Mouse (Mus musculus): Measurements from ENCODE around the gene Vac14. TPM values are rescaled to one million over a fixed set of nuclear protein-coding genes. Genes with fewer than 3 reads are reported as not detected.

The Vac14 gene
- polyA plus RNA-seq, 2 experiments from 2014 or later, result 4.1 to 7.0 TPM

GRCm38 (mm10) chr8:110718969-110719670 is 100.7 kb downstream of the Vac14 start:
- no peak for ATAC-seq

DNA sequence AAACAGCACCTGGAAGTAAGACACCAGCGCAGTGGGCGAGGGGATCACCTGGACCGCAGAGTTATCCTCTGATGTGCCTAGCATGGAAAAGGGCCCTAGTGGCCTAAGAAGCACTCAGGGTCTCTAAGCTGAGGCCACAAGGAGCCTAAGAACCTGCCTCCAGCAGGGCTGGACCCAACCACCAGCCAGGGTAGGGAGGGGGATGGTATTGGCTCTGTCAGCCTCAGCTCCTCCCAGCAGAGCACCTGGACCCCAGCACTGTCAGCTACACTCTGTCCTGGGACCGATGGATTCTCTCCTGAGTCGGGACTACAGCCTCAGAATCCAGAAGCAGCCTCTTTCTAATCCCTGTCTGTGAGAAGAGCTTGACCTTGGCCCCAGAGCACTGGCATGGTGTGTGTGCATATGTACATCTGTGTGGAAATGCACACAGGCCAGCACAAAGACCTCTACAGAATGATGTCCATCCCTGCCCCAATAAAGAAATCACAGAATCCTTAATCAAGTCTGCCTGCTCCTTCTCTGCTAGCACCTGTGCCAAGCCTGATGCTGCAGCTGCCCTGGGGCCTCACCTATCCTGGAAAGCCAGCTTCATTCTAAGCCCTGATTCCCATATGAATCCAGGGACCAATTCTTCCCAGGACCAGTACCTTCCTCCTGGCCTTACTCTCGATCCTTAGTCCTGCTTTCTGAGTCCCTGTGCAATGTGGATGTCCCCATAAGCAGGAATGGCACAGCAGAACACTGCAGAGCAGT is 101.7 kb downstream of the Vac14 start:
- ATAC-seq, result no peak

GRCm38 (mm10) chr8:110720685-110721598 is 102.6 kb downstream of the Vac14 start, which contains the start of gene Mtss1l:
Gene Mtss1l (plus strand): TSS chr8:110721476.
- no peak for ATAC-seq

DNA sequence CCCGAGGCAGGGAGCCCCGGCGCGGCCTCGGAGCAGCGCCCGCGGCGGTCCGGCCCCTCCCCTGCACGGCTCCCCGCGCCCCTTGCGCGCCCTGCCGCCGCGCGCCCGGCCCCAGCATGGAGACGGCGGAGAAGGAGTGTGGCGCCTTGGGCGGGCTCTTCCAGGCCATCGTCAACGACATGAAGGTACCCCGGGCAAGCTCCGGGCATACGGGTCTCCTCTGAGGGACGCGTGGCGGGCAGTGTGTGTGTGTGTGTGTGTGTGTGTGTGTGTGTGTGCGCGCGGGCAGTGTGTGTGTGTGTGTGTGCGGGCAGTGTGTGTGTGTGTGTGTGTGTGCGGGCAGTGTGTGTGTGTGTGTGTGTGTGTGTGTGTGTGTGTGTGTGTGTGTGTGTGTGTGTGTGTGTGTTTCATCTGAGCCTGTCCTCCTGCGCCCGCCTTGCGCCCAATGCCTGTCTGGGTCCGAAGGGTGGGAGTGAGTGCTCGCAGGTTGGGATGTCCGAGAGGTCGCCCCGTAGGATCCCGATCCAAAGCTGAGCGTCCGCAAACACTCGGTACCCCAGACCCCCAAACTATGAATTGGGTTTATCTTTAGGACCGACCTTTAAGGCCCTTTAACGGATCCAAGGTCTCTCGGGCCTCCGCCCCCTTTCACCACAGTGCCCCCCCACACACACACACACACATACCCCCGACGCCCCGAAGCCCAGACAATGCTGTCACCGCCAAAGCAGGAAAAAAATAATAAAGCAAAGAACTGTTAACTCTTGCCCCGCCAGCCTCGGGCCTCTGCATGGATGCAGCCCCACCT is 103.4 kb downstream of the Vac14 start:
- ATAC-seq, result peak; percentile 20

DNA sequence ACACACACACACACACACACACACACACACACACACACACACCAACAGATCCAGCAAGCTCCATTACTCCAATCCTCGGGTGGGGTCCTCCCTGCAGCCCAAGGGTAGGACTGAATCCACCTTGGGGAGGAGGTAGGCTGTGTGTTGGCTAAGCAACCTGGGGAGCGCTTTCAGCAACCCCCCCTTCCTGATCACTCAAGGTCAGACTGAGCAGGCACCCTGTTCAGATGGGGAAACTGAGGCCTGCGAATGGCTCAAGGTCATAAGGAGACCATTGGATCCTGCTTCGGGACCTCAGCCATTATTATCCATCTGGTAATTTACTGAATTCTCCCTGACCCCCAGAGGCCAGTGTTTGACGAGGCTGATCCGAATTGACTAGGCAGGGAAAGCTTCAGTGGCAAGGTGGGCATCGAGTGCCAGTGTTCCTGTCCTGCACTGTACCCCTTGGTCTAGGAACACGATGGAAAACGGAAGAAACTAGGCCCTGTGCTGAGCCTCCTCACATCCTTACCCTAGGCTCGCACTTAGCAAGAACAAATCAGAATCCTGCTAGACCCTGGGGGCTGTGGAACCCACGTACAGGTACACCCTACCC is 104.1 kb downstream of the Vac14 start:
- ATAC-seq, result no peak

GRCm38 (mm10) chr8:110724493-110724892 is 106.1 kb downstream of the Vac14 start:
- ATAC-seq, result no peak

GRCm38 (mm10) chr8:110725084-110725838 is 106.9 kb downstream of the Vac14 start:
- no peak for ATAC-seq

GRCm38 (mm10) chr8:110726893-110727292 is 108.5 kb downstream of the Vac14 start:
- ATAC-seq, result no peak

GRCm38 (mm10) chr8:110731346-110731859 is 113.0 kb downstream of the Vac14 start:
- no peak for ATAC-seq

DNA sequence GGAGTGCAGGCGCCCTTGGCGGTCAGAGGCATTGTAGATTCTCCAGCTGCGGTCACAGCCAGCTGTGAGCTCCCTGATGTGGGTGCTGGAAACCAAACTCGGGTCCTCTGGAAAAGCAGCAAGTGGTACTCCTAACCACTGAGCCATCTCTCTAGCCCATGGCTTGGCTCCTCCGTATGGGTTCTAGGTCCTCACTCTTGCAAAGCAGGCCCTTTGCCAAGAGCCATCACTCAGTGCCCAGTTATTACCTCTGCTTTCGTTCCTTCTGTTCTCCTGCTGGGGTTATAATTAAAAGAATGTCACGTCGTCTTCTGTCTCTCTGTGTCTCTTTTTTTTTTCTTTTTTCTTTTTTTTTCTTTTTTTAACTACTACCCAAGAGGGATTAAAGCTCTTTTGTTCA is 114.7 kb downstream of the Vac14 start:
- ATAC-seq, result no peak

DNA sequence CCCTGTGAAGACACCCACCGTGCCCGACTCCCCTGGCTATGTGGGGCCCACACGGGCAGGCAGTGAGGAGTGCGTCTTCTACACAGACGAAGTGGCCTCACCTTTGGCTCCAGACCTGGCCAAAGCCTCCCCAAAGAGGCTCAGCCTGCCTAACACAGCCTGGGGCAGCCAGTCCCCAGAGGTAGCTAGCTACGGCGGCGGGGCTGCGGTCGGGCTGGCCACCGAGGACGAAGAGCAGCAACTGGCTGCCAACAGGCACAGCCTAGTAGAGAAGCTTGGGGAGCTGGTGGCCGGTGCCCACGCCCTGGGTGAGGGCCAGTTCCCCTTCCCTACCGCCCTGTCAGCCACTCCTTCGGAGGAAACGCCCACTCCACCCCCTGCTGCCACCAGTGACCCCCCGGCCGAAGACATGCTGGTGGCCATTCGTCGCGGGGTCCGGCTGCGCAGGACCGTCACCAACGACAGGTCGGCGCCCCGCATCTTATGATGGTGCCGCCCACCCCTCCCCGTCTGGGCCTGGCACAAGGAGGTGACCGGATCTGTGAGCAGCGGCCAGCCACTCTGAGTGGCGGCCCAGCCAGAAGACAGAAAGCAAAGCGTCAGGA is 120.3 kb downstream of the Vac14 start:
- no peak for ATAC-seq

GRCm38 (mm10) chr8:110740629-110741175 is 122.3 kb downstream of the Vac14 start:
- no peak for ATAC-seq

DNA sequence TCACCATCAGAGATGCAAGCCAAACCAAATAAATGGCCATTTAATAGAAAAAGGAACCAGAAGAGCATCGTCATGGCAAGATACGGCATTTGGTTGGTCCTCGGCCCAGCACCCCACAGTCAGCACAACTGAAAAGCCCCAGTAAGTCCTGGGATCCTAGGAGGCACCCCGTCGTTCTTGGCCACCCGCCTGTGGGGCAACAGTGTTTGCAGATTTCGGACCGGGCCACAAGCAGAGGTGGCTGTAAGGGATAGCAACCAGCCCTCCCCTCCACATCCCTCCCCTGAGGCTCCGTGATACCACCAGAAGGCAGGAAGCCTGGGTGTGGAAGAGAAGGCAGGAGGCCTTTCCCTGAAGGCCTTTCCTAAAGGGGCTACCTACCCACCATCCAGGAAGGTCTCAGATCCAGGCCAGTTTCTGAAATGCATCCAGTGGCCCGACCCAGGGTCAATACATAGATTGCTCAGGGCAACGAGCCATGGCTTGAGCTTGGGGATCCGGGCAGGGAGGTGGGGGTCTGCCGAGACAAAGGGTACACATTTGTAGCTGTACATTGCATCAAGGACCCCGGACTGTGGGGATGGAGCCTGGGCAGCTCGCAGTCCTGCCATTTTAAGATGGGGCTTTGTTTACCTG is 123.5 kb downstream of the Vac14 start:
- ATAC-seq, result no peak

- no peak for ATAC-seq
These were observed 124.0 kb downstream of the Vac14 start for GRCm38 (mm10) chr8:110742452-110742818.

- ATAC-seq, result no peak
These were observed 126.8 kb downstream of the Vac14 start for GRCm38 (mm10) chr8:110745162-110745561.

DNA sequence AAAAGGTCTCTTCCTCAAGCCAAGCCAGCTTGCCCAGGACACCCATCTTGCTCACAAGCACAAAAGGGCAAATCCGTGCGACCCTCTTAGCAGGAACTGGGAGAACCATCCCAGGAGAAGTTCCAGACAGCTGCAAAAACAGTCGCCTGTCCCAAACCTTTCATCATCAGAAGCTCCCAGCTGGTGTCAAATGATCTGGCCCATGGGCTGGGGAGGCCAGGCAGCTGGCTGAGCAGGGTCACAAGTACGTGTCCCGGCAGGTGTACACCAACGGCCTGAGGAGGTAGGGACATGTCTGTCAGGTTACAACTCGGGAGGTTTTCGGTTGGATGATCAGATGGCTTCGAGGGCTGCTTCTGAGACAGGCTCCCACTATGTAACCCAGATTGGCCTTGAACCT is 128.3 kb downstream of the Vac14 start:
- ATAC-seq, result no peak

DNA sequence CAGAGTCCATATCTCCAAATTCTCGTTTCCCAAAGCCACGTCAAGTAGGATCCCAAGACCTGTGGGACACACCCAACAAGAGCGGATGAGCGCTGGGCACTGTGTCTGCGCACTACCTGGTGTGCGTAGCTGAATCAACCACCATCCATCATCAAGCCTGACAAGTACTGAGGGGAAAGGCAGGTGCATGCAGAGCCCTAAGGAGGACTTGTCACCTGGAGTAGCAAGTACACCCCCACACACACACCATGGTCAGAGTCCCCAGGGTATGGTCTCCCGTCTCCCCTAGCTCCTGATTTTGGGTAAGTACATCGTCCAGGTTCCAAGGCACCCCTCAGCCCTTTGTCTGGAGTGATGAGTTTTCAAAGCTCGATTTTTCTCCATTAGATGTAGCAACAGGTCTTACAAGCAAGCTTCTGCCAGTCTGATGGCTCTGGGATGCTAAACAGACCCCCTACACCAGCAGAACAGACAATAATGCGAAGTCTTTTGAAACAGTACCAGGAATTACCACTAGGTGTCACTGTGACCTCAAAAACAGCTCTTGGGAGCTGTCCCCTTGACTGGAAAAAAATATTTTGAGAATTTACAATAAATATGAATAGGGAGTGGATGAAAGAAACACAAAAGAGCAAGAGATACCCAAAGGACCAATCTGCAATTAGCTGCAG is 131.2 kb downstream of the Vac14 start:
- ATAC-seq, result no peak

DNA sequence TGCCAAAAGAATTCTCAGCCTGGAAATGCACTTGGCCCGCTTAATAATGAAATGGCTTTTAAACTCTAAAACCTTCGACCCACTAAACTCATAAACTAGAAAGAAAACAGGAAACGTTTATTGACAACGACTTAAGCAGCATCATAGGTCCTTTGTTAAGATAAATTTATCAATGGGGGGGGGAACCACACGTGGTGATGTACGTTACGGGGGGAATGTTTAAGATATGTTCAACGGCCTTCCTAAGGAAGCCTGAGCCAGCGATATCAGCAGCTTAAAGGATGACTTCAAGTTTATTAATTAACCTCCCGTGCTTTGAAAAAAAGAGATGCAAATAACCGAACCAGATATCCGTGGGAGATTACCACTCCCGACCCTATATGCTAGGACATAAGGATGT is 131.9 kb downstream of the Vac14 start:
- ATAC-seq, result no peak

DNA sequence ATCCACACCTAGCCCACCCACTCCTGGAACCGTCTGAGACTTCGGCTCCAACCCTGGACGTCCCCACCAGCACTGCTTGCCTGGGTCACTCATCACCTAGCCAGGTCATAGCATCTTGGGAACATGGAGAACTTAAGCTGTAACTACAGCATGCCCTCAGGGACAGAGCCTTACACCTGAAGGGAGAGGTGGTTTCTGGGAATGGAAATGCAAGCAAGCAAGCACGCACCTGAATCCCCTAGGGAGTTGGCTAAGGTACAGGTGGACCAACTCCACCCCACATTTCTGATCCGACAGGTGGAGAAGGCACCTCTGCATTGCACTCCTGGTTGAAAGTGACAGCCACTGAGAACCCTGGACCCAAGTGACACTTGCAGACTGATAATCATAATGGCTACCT is 133.1 kb downstream of the Vac14 start:
- ATAC-seq, result no peak
